Mouse (Mus musculus): ENCODE data around the gene Galnt17. TPM values are rescaled to one million over a fixed set of nuclear protein-coding genes. Genes with fewer than 3 reads are reported as not detected.
A peak's percentile ranks its signal among the peaks of the same experiment; 100 is the strongest.

The Galnt17 gene
- polyA plus RNA-seq, 1 experiment from 2014 or later = 1.0 TPM

DNA sequence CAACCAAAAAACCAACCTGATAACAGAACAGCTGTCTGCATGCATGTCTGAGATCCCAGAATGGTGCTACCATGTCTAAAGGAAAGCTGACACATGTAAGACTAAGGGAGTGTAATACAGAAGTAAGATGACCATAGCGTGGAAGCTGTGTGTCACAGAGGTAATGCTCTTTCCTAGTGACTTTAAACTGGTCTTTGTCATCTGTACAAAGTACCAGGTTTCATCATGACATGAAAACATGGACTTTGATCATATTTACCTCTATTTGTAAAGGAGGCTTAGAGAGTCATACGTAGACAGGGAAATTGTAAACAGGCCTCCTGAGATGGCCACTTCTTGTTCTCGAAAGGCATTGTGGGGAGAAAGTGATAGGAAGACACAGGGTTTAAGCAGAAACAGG is 449.6 kb downstream of the Galnt17 start:
- no peaks in the 10 kb centered on the region for H3K4me1 ChIP-seq
- no peaks in the 10 kb centered on the region for H3K36me3 ChIP-seq
- no peak overlapping the region for H3K27ac ChIP-seq
- DNase-seq (ENCODE audit: low spot score) = no peak
- H3K9me3 ChIP-seq (replicated peaks) = no peaks in the 10 kb centered on the region
- H3K27me3 ChIP-seq (ENCODE audit: low read depth, poor library complexity, severe bottlenecking) = no peaks in the 10 kb centered on the region
- WGBS = 83% methylated on average over 3 of the region's 3 CpGs
- H3K4me3 ChIP-seq = no peak overlapping the region

DNA sequence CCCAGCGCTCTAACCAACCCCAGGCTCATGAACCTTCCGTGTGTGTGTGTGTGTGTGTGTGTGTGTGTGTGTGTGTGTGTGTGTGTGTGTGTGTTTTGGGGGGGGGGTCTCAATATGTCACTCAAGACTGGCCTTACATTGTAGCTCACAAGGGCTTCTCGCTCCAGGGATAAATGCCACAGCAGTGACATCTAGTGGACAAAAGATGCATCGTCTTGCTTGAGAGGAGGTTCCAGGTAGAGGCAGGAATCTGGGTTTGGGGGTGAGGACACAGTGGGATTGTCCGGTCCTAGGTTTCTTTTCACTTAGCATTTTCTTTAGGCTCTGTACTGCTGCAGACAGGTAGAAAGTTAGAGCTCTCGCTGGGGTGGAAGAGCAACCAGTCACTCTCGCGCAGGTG is 450.1 kb downstream of the Galnt17 start:
- Histone ChIP-seq H3K4me1 (no peaks in the 10 kb centered on the region), H3K36me3 (no peaks in the 10 kb centered on the region), H3K4me3 (no peak overlapping the region), H3K9me3 (replicated peaks) (no peaks in the 10 kb centered on the region), H3K27me3 (ENCODE audit: low read depth, poor library complexity, severe bottlenecking) (no peaks in the 10 kb centered on the region), H3K27ac (no peak overlapping the region)
- WGBS = 22% methylated on average over 8 of the region's 8 CpGs
- peak; percentile 73 for DNase-seq (ENCODE audit: low spot score)

DNA sequence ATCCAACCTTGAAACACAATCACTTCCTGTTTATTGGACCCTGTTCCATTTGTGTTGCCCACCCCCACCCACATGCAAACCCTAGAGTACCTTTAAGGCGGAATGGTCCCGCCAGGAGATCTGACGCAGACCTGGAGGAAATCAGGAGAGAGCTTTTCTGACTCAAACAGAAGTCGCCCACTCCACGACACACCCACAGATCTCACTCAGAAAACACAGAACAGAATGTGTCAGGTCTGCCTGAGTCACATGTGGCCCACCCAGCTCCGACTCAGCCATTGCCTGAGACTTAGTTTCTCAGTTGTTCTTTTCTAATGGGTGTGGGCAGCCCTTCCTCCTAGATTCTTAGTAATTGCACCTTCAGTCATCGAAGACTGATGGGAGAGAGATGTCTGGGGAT is 453.9 kb downstream of the Galnt17 start:
- Histone ChIP-seq H3K36me3 (no peaks in the 10 kb centered on the region), H3K9me3 (replicated peaks) (no peaks in the 10 kb centered on the region), H3K27me3 (ENCODE audit: low read depth, poor library complexity, severe bottlenecking) (no peaks in the 10 kb centered on the region), H3K27ac (no peak overlapping the region), H3K4me3 (no peak overlapping the region), H3K4me1 (peaks cover 15% of the 10 kb centered on the region)
- WGBS = 89% methylated on average over 7 of the region's 7 CpGs
- DNase-seq (ENCODE audit: low spot score) = no peak

DNA sequence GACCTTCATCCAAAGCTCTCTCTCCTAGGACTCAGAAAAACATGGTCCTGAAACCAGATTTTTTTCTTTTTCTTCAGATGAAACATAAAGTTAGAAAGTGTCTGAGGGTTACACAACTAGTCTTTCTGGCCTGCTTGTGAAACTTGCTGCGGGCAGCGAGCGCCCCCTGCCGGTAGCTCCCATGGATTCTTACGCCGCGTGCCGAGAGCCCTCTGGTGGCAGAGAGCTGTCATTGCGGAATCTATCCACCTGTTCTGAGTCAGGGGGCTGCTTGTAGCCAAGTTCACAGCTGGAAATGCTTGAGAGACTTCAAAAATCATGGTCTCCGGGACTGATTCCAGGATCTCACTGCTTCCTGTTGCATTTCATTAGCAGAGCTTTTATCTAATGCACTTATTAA is 454.9 kb downstream of the Galnt17 start:
- no peak overlapping the region for H3K27ac ChIP-seq
- no peaks in the 10 kb centered on the region for H3K27me3 ChIP-seq (ENCODE audit: low read depth, poor library complexity, severe bottlenecking)
- H3K4me3 ChIP-seq = no peak overlapping the region
- H3K4me1 ChIP-seq = peaks cover 15% of the 10 kb centered on the region
- DNase-seq (ENCODE audit: low spot score) = peak; percentile 96
- no peaks in the 10 kb centered on the region for H3K9me3 ChIP-seq (replicated peaks)
- H3K36me3 ChIP-seq = no peaks in the 10 kb centered on the region
- 2% methylated on average over 10 of the region's 10 CpGs for WGBS

DNA sequence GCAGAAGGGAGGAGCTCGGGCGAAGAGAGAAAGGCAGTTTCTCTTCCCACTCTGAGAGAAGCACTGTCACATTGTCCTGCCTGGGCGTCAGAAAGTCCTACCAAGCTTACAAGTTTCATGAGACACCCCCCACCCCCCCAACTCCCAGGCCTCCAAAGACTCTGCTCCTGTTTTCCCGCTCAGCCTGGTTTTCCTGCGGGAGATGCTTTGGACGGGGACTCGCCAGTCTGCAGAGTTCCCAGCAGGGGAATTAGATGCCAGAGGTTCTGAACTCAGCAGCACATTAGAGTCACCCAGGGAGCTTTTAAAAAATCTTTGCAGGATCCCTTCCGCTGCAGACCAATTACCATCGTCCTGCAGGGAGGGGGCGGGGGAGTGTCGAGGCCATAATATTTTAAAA is 456.1 kb downstream of the Galnt17 start:
- Histone ChIP-seq H3K36me3 (no peaks in the 10 kb centered on the region), H3K4me3 (peak overlapping the region; percentile 44), H3K27ac (peak overlapping the region; percentile 82), H3K9me3 (replicated peaks) (no peaks in the 10 kb centered on the region), H3K27me3 (ENCODE audit: low read depth, poor library complexity, severe bottlenecking) (no peaks in the 10 kb centered on the region), H3K4me1 (peaks cover 15% of the 10 kb centered on the region)
- peak; percentile 49 for DNase-seq (ENCODE audit: low spot score)
- 10% methylated on average over 11 of the region's 11 CpGs for WGBS

DNA sequence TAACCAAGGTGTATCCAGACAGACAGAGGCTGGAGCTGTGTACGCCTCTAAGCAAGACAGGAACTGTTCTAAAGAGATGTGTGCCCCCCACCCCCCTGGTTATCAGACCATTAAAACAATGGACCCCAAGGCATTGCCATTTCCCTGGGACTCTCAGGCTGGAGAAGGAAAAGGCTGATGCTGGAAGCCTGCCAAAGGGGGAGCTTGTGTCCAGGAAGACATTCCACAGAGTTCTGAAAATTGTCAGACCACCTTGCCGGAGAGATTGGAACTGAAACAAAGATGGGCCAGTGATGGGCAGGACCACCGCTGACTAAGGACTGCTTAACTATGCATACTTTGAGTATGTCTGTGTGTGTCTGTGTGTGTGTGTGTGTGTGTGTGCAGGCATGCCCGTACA is 458.7 kb downstream of the Galnt17 start:
- H3K9me3 ChIP-seq (replicated peaks) = no peaks in the 10 kb centered on the region
- 90% methylated on average over 4 of the region's 4 CpGs for WGBS
- DNase-seq (ENCODE audit: low spot score) = no peak

DNA sequence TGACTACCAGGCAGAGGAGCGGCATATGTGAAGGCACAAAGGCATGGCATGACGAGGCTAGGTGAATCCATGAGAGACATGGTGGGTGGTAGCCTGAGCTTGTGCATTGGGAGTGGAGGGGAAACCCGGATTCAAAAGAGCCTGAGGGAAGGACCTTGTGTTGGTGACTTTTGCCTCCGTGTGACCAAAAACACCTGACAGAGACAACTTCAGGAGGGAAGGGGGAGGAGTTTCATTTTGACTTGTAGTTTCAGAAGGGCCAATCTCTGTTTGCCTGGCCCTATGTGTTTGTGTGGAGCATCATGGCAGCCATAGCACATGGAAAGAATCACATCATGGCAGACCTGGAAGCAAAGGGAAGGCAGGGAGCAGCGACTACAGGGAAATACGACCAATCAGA is 459.7 kb downstream of the Galnt17 start:
- DNase-seq (ENCODE audit: low spot score) = no peak
- no peak overlapping the region for H3K4me3 ChIP-seq
- no peak overlapping the region for H3K27ac ChIP-seq
- no peaks in the 10 kb centered on the region for H3K36me3 ChIP-seq
- H3K4me1 ChIP-seq = peaks cover 15% of the 10 kb centered on the region
- H3K9me3 ChIP-seq (replicated peaks) = no peaks in the 10 kb centered on the region
- WGBS = 87% methylated on average over 6 of the region's 6 CpGs
- no peaks in the 10 kb centered on the region for H3K27me3 ChIP-seq (ENCODE audit: low read depth, poor library complexity, severe bottlenecking)

More for the DNA sequence above, 458.7 kb downstream of the Galnt17 start:
- Histone ChIP-seq H3K4me3 (no peak overlapping the region), H3K36me3 (no peaks in the 10 kb centered on the region), H3K4me1 (peaks cover 15% of the 10 kb centered on the region), H3K27me3 (ENCODE audit: low read depth, poor library complexity, severe bottlenecking) (no peaks in the 10 kb centered on the region), H3K27ac (no peak overlapping the region)

DNA sequence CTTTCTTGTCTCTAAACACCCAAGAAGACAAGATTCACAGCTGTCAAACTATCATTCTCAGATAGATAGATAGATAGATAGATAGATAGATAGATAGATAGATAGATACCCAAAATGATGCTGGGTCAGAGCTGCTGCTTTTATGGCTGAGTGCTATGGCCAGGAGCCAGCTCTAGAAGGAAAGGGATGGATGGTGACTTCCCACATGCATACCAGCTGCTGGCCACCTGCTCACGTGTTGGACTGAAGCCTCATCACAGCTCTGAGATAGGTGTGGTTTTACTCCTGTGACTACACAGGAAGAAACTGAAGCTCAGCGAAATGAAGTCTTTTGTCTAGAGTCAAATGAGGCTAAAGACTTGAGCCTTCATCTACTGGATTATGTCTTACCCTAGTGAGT is 482.5 kb downstream of the Galnt17 start:
- Histone ChIP-seq H3K27me3 (ENCODE audit: low read depth, poor library complexity, severe bottlenecking) (no peaks in the 10 kb centered on the region), H3K9me3 (replicated peaks) (no peaks in the 10 kb centered on the region), H3K4me1 (no peaks in the 10 kb centered on the region), H3K27ac (no peak overlapping the region), H3K36me3 (no peaks in the 10 kb centered on the region), H3K4me3 (no peak overlapping the region)
- no peak for DNase-seq (ENCODE audit: low spot score)
- 88% methylated on average over 2 of the region's 2 CpGs for WGBS
